Mouse (Mus musculus): Measurements from ENCODE around the gene Gys1. TPM values are rescaled to one million over a fixed set of nuclear protein-coding genes. Genes with fewer than 3 reads are reported as not detected.

Gys1 gene
- polyA plus RNA-seq, 1 experiment = 9.5 TPM

DNA sequence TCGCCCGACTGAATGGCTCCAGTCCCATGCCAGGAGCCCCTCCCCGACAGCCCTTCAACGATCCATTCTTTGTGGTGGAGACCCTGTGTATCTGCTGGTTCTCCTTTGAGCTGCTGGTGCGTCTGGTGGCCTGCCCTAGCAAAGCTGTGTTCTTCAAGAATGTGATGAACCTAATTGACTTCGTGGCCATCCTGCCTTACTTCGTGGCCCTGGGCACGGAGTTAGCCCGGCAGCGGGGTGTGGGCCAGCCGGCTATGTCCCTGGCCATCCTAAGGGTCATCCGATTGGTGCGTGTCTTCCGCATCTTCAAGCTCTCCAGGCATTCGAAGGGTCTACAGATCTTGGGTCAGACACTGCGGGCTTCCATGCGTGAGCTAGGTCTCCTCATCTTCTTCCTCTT, 25.7 kb upstream of the Gys1 start:
- WGBS = 87% methylated on average over 17 of the region's 17 CpGs
- H3K27me3 ChIP-seq (ENCODE audit: control insufficient read depth, insufficient read depth, low read length) = peaks cover 51% of the 10 kb centered on the region
- no peak overlapping the region for H3K27ac ChIP-seq (ENCODE audit: insufficient read depth, low read depth, low read length)
- H3K36me3 ChIP-seq (ENCODE audit: control insufficient read depth, insufficient read depth, low read length) = no peaks in the 10 kb centered on the region
- peaks cover 14% of the 10 kb centered on the region for H3K4me1 ChIP-seq (ENCODE audit: control insufficient read depth, insufficient read depth, insufficient read length, low read length)
- TF ChIP-seq POLR2A (IDR thresholded peaks at IDR 0.05; ENCODE audit: low read depth, low read length) (no peak), CTCF (IDR thresholded peaks at IDR 0.05; ENCODE audit: extremely low read depth, insufficient read length, insufficient replicate concordance, low read depth, low read length) (no peak)
- H3K4me3 ChIP-seq (ENCODE audit: low read depth, low read length) = no peak overlapping the region

GRCm38 (mm10) chr7:45409497-45410163, 25.0 kb upstream of the Gys1 start:
- TF ChIP-seq CTCF (IDR thresholded peaks at IDR 0.05; ENCODE audit: extremely low read depth, insufficient read length, insufficient replicate concordance, low read depth, low read length) = no peak
- TF ChIP-seq POLR2A (IDR thresholded peaks at IDR 0.05; ENCODE audit: low read depth, low read length) = no peak
- 82% methylated on average over 8 of the region's 8 CpGs for WGBS
- H3K27me3 ChIP-seq (ENCODE audit: control insufficient read depth, insufficient read depth, low read length) = peaks cover 57% of the 10 kb centered on the region

GRCm38 (mm10) chr7:45412421-45412820, 22.2 kb upstream of the Gys1 start:
- Histone ChIP-seq H3K36me3 (ENCODE audit: control insufficient read depth, insufficient read depth, low read length) (no peaks in the 10 kb centered on the region), H3K27me3 (ENCODE audit: control insufficient read depth, insufficient read depth, low read length) (peaks cover 60% of the 10 kb centered on the region), H3K4me3 (ENCODE audit: low read depth, low read length) (no peak overlapping the region), H3K27ac (ENCODE audit: insufficient read depth, low read depth, low read length) (no peak overlapping the region), H3K4me1 (ENCODE audit: control insufficient read depth, insufficient read depth, insufficient read length, low read length) (peaks cover 6% of the 10 kb centered on the region)
- WGBS = 63% methylated on average over 2 of the region's 2 CpGs
- TF ChIP-seq POLR2A (IDR thresholded peaks at IDR 0.05; ENCODE audit: low read depth, low read length) (no peak), CTCF (IDR thresholded peaks at IDR 0.05; ENCODE audit: extremely low read depth, insufficient read length, insufficient replicate concordance, low read depth, low read length) (no peak)

More at GRCm38 (mm10) chr7:45409497-45410163, 25.0 kb upstream of the Gys1 start:
- no peaks in the 10 kb centered on the region for H3K36me3 ChIP-seq (ENCODE audit: control insufficient read depth, insufficient read depth, low read length)
- no peak overlapping the region for H3K27ac ChIP-seq (ENCODE audit: insufficient read depth, low read depth, low read length)
- H3K4me1 ChIP-seq (ENCODE audit: control insufficient read depth, insufficient read depth, insufficient read length, low read length) = peaks cover 15% of the 10 kb centered on the region
- H3K4me3 ChIP-seq (ENCODE audit: low read depth, low read length) = no peak overlapping the region

DNA sequence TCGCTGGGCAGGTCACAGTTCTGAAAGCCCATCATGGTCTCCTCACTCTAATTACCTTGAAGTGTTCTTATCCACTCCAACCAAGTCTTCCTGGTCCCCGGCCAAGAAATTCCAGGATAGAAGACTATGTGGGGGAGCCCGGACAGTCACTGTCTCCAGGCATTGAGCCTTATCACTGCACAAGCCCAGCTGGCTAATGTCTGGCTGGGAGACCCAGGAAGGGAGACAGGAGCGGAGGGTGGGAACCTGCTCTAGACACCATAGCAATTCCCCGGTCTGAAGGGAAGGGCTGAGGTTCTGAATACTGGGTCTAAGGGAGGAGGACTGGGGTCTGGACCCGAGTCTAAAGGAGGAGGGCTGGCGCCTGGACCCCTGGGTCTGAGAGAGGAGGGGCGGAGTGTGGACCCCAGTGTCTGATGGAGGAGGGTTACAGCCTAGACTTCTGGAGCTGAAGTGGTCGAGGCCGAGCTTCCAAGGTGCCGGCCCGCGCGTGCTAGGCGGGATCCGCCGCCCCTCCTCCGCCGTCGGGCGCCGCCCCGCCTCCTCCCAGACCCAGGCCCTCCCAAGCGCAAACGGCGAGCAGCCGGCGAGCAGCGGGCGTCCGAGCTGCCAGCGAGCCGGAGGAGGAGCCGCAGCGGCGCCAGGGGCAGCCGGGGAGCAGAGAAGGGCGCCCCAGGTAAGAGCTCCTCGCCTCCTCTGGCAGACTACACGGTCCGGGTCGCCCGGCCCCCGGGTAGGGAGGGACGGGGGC, 21.4 kb upstream of the Gys1 start, which contains the start of gene Ntf5:
Ntf5 (plus strand) TSS at position 583 of the 751 bp plus-strand sequence.
- H3K27ac ChIP-seq (ENCODE audit: insufficient read depth, low read depth, low read length) = no peak within 1 kb of the TSS
- H3K36me3 ChIP-seq (ENCODE audit: control insufficient read depth, insufficient read depth, low read length) = no peaks in the 10 kb centered on the region
- 3% methylated on average over 45 of the region's 45 CpGs for WGBS
- H3K4me3 ChIP-seq (ENCODE audit: low read depth, low read length) = peak within 1 kb of the TSS; percentile 55
- peaks cover 6% of the 10 kb centered on the region for H3K4me1 ChIP-seq (ENCODE audit: control insufficient read depth, insufficient read depth, insufficient read length, low read length)
- peaks cover 62% of the 10 kb centered on the region for H3K27me3 ChIP-seq (ENCODE audit: control insufficient read depth, insufficient read depth, low read length)
- no peak for TF ChIP-seq CTCF (IDR thresholded peaks at IDR 0.05; ENCODE audit: extremely low read depth, insufficient read length, insufficient replicate concordance, low read depth, low read length)
- no peak for TF ChIP-seq POLR2A (IDR thresholded peaks at IDR 0.05; ENCODE audit: low read depth, low read length)

GRCm38 (mm10) chr7:45413864-45414739, 20.5 kb upstream of the Gys1 start:
- peaks cover 56% of the 10 kb centered on the region for H3K27me3 ChIP-seq (ENCODE audit: control insufficient read depth, insufficient read depth, low read length)

DNA sequence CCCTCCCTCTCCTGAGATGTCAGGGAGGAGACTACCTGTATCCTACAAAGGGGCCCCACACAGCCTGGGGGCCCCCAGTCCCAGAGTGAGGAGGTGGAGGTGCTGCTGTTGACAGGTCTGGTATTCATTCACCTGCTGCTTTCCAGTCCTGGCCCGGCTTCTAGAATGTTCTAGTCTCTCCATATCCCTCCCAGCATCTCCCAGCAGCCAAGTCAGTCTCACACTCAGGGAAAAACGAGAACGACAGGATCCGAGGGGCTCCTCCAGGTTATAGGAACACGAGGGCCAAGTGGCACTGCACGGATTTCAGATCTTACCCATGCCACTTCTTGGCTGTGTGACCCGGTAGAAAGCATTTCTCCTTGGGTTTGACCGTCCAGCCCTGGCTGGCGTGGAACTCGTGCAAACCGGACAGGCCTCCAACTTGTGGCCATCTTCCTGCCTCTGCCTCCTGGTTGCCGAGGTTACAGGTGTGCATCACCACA, 19.9 kb upstream of the Gys1 start:
- Histone ChIP-seq H3K27ac (ENCODE audit: insufficient read depth, low read depth, low read length) (no peak overlapping the region), H3K4me3 (ENCODE audit: low read depth, low read length) (no peak overlapping the region), H3K36me3 (ENCODE audit: control insufficient read depth, insufficient read depth, low read length) (no peaks in the 10 kb centered on the region), H3K4me1 (ENCODE audit: control insufficient read depth, insufficient read depth, insufficient read length, low read length) (peaks cover 6% of the 10 kb centered on the region), H3K27me3 (ENCODE audit: control insufficient read depth, insufficient read depth, low read length) (peaks cover 62% of the 10 kb centered on the region)
- WGBS = 46% methylated on average over 12 of the region's 12 CpGs
- no peak for TF ChIP-seq CTCF (IDR thresholded peaks at IDR 0.05; ENCODE audit: extremely low read depth, insufficient read length, insufficient replicate concordance, low read depth, low read length)
- no peak for TF ChIP-seq POLR2A (IDR thresholded peaks at IDR 0.05; ENCODE audit: low read depth, low read length)

More at GRCm38 (mm10) chr7:45413864-45414739, 20.5 kb upstream of the Gys1 start:
- Histone ChIP-seq H3K4me3 (ENCODE audit: low read depth, low read length) (peak overlapping the region; percentile 55), H3K4me1 (ENCODE audit: control insufficient read depth, insufficient read depth, insufficient read length, low read length) (peaks cover 6% of the 10 kb centered on the region), H3K27ac (ENCODE audit: insufficient read depth, low read depth, low read length) (no peak overlapping the region), H3K36me3 (ENCODE audit: control insufficient read depth, insufficient read depth, low read length) (no peaks in the 10 kb centered on the region)
- TF ChIP-seq POLR2A (IDR thresholded peaks at IDR 0.05; ENCODE audit: low read depth, low read length) (no peak), CTCF (IDR thresholded peaks at IDR 0.05; ENCODE audit: extremely low read depth, insufficient read length, insufficient replicate concordance, low read depth, low read length) (no peak)
- 3% methylated on average over 27 of the region's 27 CpGs for WGBS
